Mouse (Mus musculus) forebrain, embryonic 15.5 days (tissue): Measurements from ENCODE around the gene Lrmda. TPM values are rescaled to one million over a fixed set of nuclear protein-coding genes. Genes with fewer than 3 reads are reported as not detected.
"Not testable (repeated sequence)": the region's sequence is repeated elsewhere in the genome, so short reads cannot be mapped to it uniquely, and the experiment has no call there.

Experiments
- ATAC-seq: fragments of 200-750 bp; cut with Nextera tagmentation; replicated peaks from 2 replicates; pipeline ENCODE4 v1.8.0; 2017; ENCODE audit warnings: mild to moderate bottlenecking, moderate TSS enrichment, moderate library complexity
- H3K27ac ChIP-seq: fragments of 300-500 bp; sonication (generic); replicated peaks from 2 replicates; pipeline ENCODE4 v1.5.1; 2015; ENCODE audit warnings: mild to moderate bottlenecking, inconsistent platforms
- H3K27me3 ChIP-seq: fragments of 300-500 bp; sonication (generic); 2 replicates; pipeline ENCODE4 v1.6.1; 2015; ENCODE audit warnings: inconsistent platforms
- H3K36me3 ChIP-seq: fragments of 300-500 bp; sonication (generic); 2 replicates; pipeline ENCODE4 v1.6.1; 2015; ENCODE audit warnings: mild to moderate bottlenecking, inconsistent platforms
- H3K4me1 ChIP-seq: fragments of 300-500 bp; sonication (generic); 2 replicates; pipeline ENCODE4 v1.6.1; 2015; ENCODE audit warnings: inconsistent platforms
- H3K4me2 ChIP-seq: fragments of 300-500 bp; sonication (generic); replicated peaks from 2 replicates; pipeline ENCODE4 v1.6.1; 2015; ENCODE audit warnings: mild to moderate bottlenecking, inconsistent platforms
- H3K4me3 ChIP-seq: fragments of 300-500 bp; sonication (generic); 2 replicates; pipeline ENCODE4 v1.5.1; 2015; ENCODE audit warnings: mild to moderate bottlenecking, inconsistent platforms
- H3K9ac ChIP-seq: fragments of 300-500 bp; sonication (generic); replicated peaks from 2 replicates; pipeline ENCODE4 v1.6.1; 2015; ENCODE audit warnings: mild to moderate bottlenecking, inconsistent platforms
- H3K9me3 ChIP-seq: fragments of 300-500 bp; sonication (generic); 2 replicates; pipeline ENCODE4 v1.6.1; 2016; ENCODE audit warnings: inconsistent platforms
- WGBS: fragments of 180-500 bp; shearing (Covaris S2); methylation state at CpG from one replicate; pipeline ENCODE4 v1.1.7; 2015; ENCODE audit warnings: mixed read lengths; 5-methylcytosine and 5-hydroxymethylcytosine counted together
- polyA plus RNA-seq: library from polyadenylated mRNA; unstranded; fragments of >200 nt; fragmentation: Nextera tagmentation; extraction: Ambion mirVana; gene quantifications from 2 replicates; pipeline ENCODE4 v1.2.1, GENCODE M21; 2015

Lrmda gene
- polyA plus RNA-seq, 1 experiment from 2014 or later: 0.15 TPM

DNA sequence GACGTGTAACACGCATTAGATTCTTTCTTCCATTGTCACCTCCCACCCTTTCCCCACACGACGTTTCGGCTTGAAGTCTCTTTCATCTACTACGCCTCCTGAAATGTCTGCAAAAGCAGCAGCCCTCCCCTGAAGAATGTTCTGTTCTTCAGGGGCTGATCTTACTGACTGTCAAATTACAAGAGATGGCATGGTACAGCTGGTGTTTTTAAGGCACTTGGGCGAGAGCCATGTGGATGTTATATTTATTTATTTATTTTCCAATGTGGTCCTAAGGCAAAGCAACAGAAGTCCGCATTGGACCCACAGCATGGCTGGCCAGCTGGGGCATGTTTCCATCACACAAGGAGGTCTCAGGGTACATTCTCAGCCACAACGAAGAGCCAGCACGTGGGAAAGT is 731.8 kb downstream of the Lrmda start:
- Histone ChIP-seq H3K9ac (no peak overlapping the region), H3K9me3 (no peaks in the 10 kb centered on the region), H3K27ac (no peak overlapping the region), H3K4me3 (no peak overlapping the region), H3K4me1 (peaks cover 3% of the 10 kb centered on the region), H3K4me2 (no peak overlapping the region), H3K27me3 (peaks cover 47% of the 10 kb centered on the region), H3K36me3 (no peaks in the 10 kb centered on the region)
- no peak for ATAC-seq
- WGBS: 79% methylated on average over 10 of the region's 10 CpGs

DNA sequence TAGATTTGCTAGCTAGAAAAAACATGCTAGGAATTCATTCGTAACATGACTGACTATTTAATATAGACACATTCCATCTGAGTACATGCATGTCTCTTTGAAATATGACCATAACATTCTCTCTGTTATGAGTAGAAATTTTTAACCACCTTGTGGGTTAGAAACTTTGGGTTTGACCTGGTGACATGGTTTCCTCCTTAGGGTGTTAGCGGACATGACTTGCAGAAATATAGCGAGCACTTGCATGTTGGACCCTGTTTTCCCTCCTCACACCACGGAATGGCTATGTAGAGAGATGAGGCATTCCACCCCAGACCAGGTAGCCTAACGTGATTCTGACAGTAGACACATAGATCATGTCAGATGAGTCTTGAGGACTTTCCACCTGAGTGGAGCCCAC is 735.1 kb downstream of the Lrmda start:
- no peak overlapping the region for H3K4me2 ChIP-seq
- WGBS: 89% methylated on average over 5 of the region's 5 CpGs
- H3K27me3 ChIP-seq: peaks cover 30% of the 10 kb centered on the region
- no peaks in the 10 kb centered on the region for H3K4me1 ChIP-seq
- ATAC-seq: no peak
- no peak overlapping the region for H3K9ac ChIP-seq
- H3K36me3 ChIP-seq: no peaks in the 10 kb centered on the region
- H3K9me3 ChIP-seq: no peaks in the 10 kb centered on the region
- H3K27ac ChIP-seq: no peak overlapping the region
- no peak overlapping the region for H3K4me3 ChIP-seq

DNA sequence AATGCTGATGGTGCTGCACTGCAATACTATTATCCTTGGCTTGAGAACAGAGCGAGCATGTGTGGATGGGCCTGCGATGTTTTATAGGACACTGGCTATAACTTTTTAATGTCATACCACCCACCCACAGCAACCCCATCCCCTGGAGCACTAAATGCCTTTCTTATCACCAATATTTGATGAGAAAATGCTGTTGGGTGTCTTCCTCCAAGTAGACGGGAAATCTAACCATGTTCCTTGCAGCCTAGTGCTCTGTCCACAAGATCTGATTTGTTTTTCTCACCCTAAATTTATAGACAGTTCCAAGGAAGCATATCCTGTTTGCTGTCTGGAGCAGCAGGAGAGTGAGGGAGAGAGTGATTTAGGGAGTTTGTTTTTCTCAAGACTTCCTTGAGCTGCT is 738.0 kb downstream of the Lrmda start:
- H3K4me1 ChIP-seq: no peaks in the 10 kb centered on the region
- WGBS: 94% methylated on average over 3 of the region's 3 CpGs
- peaks cover 15% of the 10 kb centered on the region; the same call in 1 of the 2 replicates for H3K27me3 ChIP-seq
- no peak overlapping the region for H3K27ac ChIP-seq
- H3K9ac ChIP-seq: no peak overlapping the region
- no peaks in the 10 kb centered on the region for H3K36me3 ChIP-seq
- no peak overlapping the region for H3K4me2 ChIP-seq
- H3K4me3 ChIP-seq: no peak overlapping the region
- no peaks in the 10 kb centered on the region for H3K9me3 ChIP-seq
- ATAC-seq: no peak

DNA sequence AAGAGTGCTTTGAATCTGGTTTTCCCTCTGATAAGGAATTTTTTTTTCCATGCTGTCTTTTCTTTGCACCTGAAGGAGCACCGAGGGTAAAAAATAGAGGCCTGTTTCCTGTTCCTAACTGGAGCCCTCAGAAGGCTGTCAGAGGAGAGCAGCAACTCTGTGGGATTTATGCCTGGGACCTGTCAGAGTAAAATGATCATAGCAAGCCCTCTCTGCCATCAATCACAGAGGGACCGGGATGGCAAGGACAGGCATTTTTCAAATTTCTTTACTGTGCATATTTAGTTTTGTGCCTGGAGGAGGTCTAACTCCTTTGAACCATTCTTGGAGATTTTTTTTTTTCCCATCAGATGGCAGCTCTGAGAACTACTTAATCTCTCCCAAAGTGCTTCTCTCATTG is 739.7 kb downstream of the Lrmda start:
- no peak overlapping the region for H3K9ac ChIP-seq
- no peaks in the 10 kb centered on the region for H3K4me1 ChIP-seq
- no peaks in the 10 kb centered on the region for H3K9me3 ChIP-seq
- no peak overlapping the region for H3K4me2 ChIP-seq
- no peak for ATAC-seq
- H3K27ac ChIP-seq: no peak overlapping the region
- H3K4me3 ChIP-seq: no peak overlapping the region
- no peaks in the 10 kb centered on the region for H3K36me3 ChIP-seq
- WGBS: 42% methylated on average over 2 of the region's 2 CpGs
- peaks cover 9% of the 10 kb centered on the region; the same call in 1 of the 2 replicates for H3K27me3 ChIP-seq

DNA sequence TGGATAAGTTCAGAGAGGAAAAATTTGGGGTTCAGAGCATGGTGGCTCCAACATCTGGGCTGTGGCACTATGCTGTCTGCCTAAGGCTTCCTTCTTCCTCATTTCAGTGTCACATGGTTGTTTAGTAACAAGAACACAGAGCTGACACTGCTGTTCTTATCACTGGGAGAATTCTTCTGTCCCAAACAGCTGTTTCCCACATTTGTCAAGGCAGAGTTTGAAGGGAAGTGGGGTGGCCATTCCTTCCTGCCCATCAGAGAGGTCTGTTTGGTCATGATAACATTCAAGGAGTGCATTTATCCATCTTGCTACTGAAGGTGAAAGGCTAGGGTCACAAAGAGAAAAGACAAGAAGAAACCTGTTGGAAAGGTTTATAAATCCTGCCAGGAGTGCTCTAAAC is 740.2 kb downstream of the Lrmda start:
- Histone ChIP-seq H3K27ac (no peak overlapping the region), H3K4me1 (no peaks in the 10 kb centered on the region), H3K4me3 (no peak overlapping the region), H3K9ac (no peak overlapping the region), H3K36me3 (no peaks in the 10 kb centered on the region), H3K9me3 (no peaks in the 10 kb centered on the region), H3K27me3 (peaks cover 5% of the 10 kb centered on the region; the same call in 1 of the 2 replicates), H3K4me2 (no peak overlapping the region)
- ATAC-seq: no peak

DNA sequence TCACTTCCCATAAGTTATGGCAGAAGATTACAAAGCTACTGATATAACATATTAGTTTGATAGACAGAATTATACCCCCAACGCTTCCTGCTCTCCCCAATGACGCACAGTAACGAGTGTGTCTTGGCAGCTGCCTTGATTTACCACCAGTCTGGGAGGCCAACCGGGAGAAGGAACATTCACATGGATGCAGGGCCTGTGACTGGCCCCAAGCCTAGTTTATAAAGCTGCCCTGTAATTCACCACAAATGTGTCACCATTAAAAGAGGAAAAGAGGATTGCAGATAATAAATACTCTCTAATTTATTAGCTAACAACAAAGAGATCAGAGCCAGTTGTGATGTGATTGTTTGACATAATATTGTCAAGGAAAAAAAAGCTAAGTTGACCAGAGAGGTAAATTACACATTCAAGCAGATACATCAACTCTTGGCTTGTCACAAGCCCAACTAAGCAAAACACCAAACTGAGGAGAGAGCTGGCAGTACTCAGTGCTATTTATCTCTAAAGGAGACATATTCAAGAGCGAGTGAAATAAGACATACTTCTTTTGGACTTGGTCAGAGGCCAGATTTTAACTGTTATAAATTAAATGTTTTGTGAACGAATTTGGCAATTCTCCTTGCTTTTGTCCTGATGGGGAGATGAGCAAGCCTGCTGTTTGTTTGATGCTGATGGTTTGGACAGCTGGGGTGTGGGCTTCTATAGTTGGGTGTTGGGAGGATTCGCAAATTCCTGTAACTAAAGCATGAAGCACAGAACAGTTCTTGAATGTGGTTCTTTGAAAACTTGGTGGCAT is 740.9 kb downstream of the Lrmda start:
- Histone ChIP-seq H3K27ac (no peak overlapping the region), H3K4me2 (no peak overlapping the region), H3K9me3 (no peaks in the 10 kb centered on the region), H3K4me3 (no peak overlapping the region), H3K4me1 (no peaks in the 10 kb centered on the region), H3K36me3 (no peaks in the 10 kb centered on the region), H3K9ac (no peak overlapping the region), H3K27me3 (peaks cover 9% of the 10 kb centered on the region; the same call in 1 of the 2 replicates)
- no peak for ATAC-seq
- 59% methylated on average over 7 of the region's 7 CpGs for WGBS

DNA sequence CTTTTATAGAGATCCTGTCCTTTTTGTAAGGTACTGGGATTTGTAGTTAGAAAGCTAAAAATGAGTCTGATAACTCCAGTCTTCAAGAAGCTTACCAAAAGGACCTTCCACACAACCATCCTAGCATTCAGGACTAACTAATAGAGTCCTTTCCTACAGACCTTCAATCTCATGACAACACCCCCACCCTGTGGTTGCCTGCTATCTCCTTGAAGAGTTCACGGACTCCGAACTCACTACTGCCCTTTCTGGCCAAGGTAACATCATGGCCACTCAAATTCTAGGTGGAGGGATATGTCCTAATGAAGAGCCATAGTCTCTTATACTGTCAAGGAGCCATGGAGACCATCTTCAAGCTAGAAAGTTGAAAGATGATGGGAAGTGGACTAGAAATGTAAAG is 762.2 kb downstream of the Lrmda start:
- Histone ChIP-seq H3K27ac (no peak overlapping the region), H3K9ac (no peak overlapping the region), H3K4me3 (no peak overlapping the region), H3K27me3 (no peaks in the 10 kb centered on the region), H3K4me2 (no peak overlapping the region), H3K4me1 (no peaks in the 10 kb centered on the region), H3K36me3 (no peaks in the 10 kb centered on the region), H3K9me3 (no peaks in the 10 kb centered on the region)
- no peak for ATAC-seq
- 94% methylated on average over 2 of the region's 2 CpGs for WGBS

DNA sequence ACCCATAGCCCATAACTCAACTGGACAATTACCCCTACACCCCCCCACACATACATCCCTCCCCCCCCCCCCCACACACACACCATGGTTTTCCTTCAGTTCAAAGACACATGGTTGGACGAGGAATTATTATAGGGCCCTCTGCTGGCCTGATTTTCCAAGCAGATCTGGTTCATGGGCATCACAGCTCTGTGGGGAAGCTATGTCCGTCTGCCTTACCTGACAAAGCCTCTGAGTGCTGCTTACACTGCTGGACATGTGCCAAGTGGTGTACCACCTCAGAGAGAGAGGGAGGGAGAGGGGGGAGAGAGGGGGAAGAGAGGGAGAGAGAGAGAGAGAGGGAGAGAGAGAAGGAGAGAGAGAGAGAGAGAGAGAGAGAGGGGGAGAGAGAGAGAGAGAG is 762.9 kb downstream of the Lrmda start:
- Histone ChIP-seq H3K9ac (no peak overlapping the region), H3K27me3 (no peaks in the 10 kb centered on the region), H3K4me1 (no peaks in the 10 kb centered on the region), H3K4me3 (no peak overlapping the region), H3K36me3 (no peaks in the 10 kb centered on the region), H3K27ac (no peak overlapping the region), H3K9me3 (no peaks in the 10 kb centered on the region), H3K4me2 (no peak overlapping the region)
- ATAC-seq: no peak
- WGBS: 42% methylated on average over 2 of the region's 2 CpGs

DNA sequence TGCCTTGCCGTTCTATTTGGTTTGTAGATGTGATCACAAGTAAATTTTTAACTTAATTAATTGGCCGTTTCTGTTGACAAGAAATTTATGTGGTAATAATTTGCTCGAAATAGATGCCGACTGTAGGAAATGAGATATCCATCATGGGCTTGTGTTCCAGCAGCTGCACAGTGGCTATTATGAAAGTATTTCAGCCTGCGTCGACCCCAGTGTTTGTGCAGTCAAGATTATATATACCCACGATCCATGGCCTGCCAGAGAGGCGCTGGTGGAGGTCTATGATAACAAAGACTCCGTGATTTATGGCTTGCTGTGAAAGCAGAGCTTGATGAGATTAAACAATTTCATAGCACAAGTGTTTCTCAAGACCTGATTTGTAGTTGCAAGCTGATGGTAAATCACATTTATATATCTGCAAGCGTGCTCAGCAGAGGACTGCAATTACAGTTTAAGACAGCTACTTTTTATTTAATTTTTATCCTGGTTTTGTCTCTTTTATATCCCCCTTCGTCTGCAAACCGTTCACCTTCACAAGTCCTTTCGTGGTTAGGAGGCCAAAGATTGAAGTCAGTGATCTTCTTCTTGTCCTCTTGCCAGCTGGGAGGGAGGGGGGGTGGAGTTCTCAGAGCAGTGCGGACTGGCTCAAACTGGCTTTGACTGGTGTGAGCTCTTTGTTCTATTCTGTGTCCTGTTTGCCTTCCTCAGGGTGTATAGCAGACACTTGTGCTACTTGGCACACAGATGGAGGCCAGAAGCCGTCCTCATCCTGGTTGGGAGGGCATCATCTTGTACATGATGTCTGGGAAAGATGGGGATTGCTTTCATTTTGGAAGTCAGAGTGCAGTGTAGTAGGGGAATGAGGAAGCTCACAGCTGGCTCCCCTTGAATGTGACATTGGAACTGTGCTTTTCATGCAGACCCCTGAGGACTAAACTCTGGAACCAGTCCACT is 764.0 kb downstream of the Lrmda start:
- Histone ChIP-seq H3K27ac (no peak overlapping the region), H3K4me2 (no peak overlapping the region), H3K4me1 (no peaks in the 10 kb centered on the region), H3K9me3 (no peaks in the 10 kb centered on the region), H3K9ac (no peak overlapping the region), H3K27me3 (no peaks in the 10 kb centered on the region), H3K36me3 (no peaks in the 10 kb centered on the region), H3K4me3 (no peak overlapping the region)
- 60% methylated on average over 15 of the region's 15 CpGs for WGBS
- ATAC-seq: no peak

DNA sequence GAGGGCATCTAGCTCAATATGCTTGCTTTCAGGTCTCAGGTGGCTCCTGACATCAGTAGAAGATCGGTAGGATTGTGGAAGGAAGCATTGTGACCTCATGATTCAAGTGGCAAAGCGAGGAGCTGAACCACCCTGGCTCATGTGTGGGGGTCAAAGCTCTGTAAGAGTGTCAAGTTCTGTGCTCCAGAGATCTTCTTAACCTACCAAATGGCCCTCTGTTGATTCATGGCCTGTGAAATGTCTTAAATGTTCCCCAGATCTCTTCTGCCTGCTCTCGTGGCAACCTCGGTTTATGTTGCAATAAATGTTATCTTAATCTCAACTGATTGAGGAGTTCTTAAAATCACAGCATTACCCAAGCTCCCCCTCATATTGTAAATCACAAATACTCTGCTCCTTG is 780.5 kb downstream of the Lrmda start:
- H3K9me3 ChIP-seq: no peaks in the 10 kb centered on the region
- no peaks in the 10 kb centered on the region for H3K36me3 ChIP-seq
- WGBS: 86% methylated on average over 4 of the region's 4 CpGs
- H3K4me1 ChIP-seq: no peaks in the 10 kb centered on the region
- H3K27me3 ChIP-seq: peaks cover 4% of the 10 kb centered on the region; the same call in 1 of the 2 replicates
- H3K4me2 ChIP-seq: no peak overlapping the region
- no peak overlapping the region for H3K27ac ChIP-seq
- no peak overlapping the region for H3K9ac ChIP-seq
- no peak overlapping the region for H3K4me3 ChIP-seq
- no peak for ATAC-seq

DNA sequence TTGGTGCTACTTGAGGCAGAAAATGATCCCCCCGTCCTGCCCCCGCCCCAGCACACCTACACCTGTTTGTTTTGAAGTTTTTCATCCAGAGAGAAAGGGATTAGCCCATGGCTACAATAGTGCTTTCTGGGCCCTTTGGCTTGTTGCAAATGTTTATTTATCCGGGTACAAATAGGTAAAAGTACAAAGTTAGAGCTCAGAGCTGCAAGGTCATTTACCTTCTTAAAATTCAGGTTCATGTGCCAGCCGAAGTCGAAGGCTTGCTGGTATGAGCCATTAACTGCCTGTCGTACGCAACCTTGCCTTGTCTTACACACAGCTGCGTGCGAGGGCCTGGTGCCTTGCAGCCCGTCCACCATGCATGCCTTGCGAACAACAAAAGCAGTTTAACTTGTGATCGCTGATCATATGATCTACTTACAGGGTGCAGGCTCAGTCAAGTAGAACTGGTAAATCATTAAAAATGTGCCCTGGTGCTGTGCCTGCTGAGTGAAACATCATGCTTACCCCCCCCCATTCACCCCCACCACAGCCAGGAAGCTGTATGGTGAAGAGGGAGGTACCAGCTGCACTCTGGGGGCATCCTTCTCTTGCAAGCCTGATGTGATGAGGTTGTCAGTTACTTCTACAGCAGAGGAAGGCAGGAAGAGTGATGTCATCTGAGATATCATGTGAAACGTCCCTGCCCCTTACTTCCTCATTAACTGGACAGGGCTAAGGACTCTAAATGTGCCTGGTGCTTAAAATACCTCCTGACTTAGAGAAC is 781.5 kb downstream of the Lrmda start:
- no peak for ATAC-seq

DNA sequence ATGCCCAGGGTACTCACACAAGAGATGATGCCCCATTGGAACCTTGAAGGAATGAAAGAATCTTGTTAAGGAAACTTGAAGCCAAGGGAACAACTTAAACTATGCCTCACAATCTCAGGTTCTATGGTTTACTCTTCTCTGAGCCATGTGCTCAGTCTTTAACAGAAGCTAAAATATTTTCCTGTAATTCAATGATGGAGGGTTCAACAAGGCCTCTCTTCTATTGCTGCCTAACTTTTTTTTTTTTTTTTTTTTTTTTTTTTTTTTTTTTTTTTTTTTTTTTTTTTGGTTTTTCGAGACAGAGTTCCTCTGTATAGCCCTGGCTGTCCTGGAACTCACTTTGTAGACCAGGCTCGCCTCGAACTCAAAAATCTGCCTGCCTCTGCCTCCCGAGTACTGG is 782.2 kb downstream of the Lrmda start:
- H3K4me1 ChIP-seq, H3K9ac ChIP-seq, ATAC-seq, H3K9me3 ChIP-seq, H3K27me3 ChIP-seq, H3K36me3 ChIP-seq, H3K4me3 ChIP-seq, H3K27ac ChIP-seq, H3K4me2 ChIP-seq: not testable (repeated sequence)
- WGBS: 88% methylated on average over 4 of the region's 4 CpGs

More for the DNA sequence above, 781.5 kb downstream of the Lrmda start:
- 68% methylated on average over 13 of the region's 13 CpGs for WGBS
- peaks cover 4% of the 10 kb centered on the region; the same call in 1 of the 2 replicates for H3K27me3 ChIP-seq
- H3K27ac ChIP-seq: no peak overlapping the region
- no peak overlapping the region for H3K9ac ChIP-seq
- H3K4me3 ChIP-seq: no peak overlapping the region
- no peaks in the 10 kb centered on the region for H3K36me3 ChIP-seq
- no peaks in the 10 kb centered on the region for H3K4me1 ChIP-seq
- no peaks in the 10 kb centered on the region for H3K9me3 ChIP-seq
- H3K4me2 ChIP-seq: no peak overlapping the region
